Mouse (Mus musculus) cerebellum, adult 11 months (tissue): ENCODE results near the gene Schip1.
"Not testable (repeated sequence)": the region's sequence is repeated elsewhere in the genome, so short reads cannot be mapped to it uniquely, and the experiment has no call there.

Experiments used
- DNase-seq: peaks from one replicate; pipeline ENCODE4 v3.0.0; 2022

Schip1 gene

GRCm38 (mm10) chr3:68064731-68065130 is at the start of gene Schip1:
Gene Schip1, plus strand, starts transcription at chr3:68064802.
- no peak for DNase-seq

GRCm38 (mm10) chr3:68015786-68016185 is 48.8 kb upstream of the Schip1 start:
- DNase-seq, result no peak

GRCm38 (mm10) chr3:68019401-68019800 is 45.2 kb upstream of the Schip1 start:
- no peak for DNase-seq

GRCm38 (mm10) chr3:68036097-68036496 is 28.5 kb upstream of the Schip1 start:
- no peak for DNase-seq

GRCm38 (mm10) chr3:68042951-68043350 is 21.7 kb upstream of the Schip1 start:
- no peak for DNase-seq

- DNase-seq, result no peak
These were observed 18.9 kb upstream of the Schip1 start for GRCm38 (mm10) chr3:68045475-68046416.

GRCm38 (mm10) chr3:68053538-68053937 is 11.1 kb upstream of the Schip1 start:
- DNase-seq, result no peak

- no peak for DNase-seq
These were observed 9.5 kb upstream of the Schip1 start for GRCm38 (mm10) chr3:68055071-68055470.

- DNase-seq, result peak; percentile 31
These were observed 8.0 kb upstream of the Schip1 start for GRCm38 (mm10) chr3:68056373-68057275.

- DNase-seq, result no peak
These were observed 5.3 kb upstream of the Schip1 start for GRCm38 (mm10) chr3:68059162-68059800.

- no peak for DNase-seq
These were observed 7.1 kb downstream of the Schip1 start for GRCm38 (mm10) chr3:68071395-68072386.

- DNase-seq, result no peak
These were observed 12.8 kb downstream of the Schip1 start for GRCm38 (mm10) chr3:68077406-68077805.

- DNase-seq, result no peak
These were observed 20.4 kb downstream of the Schip1 start for GRCm38 (mm10) chr3:68085024-68085423.

GRCm38 (mm10) chr3:68092108-68092507 is 27.5 kb downstream of the Schip1 start:
- DNase-seq, result no peak

GRCm38 (mm10) chr3:68096724-68097431 is 32.3 kb downstream of the Schip1 start:
- DNase-seq, result no peak

GRCm38 (mm10) chr3:68099561-68099960 is 35.0 kb downstream of the Schip1 start:
- not testable (repeated sequence) for DNase-seq

GRCm38 (mm10) chr3:68101343-68101742 is 36.7 kb downstream of the Schip1 start:
- DNase-seq, result no peak

GRCm38 (mm10) chr3:68105081-68105685 is 40.6 kb downstream of the Schip1 start:
- no peak for DNase-seq

GRCm38 (mm10) chr3:68121338-68121737 is 56.7 kb downstream of the Schip1 start:
- no peak for DNase-seq

GRCm38 (mm10) chr3:68126284-68126856 is 61.8 kb downstream of the Schip1 start:
- no peak for DNase-seq
